Comparison of ENCODE assay signal across 1 mouse cellular context in genomic region chr3:113574138-113574537, GRCm38 (mm10).
TF ChIP-seq lines count a peak whose summit lies in the region.

No protein-coding gene starts in this region.

TF ChIP-seq in CH12.LX, 34 proteins besides CTCF, POLR2A, EP300 and RAD21:
- no peak for TF ChIP-seq ZNF384 (IDR thresholded peaks at IDR 0.05; ENCODE audit: low read depth, low read length)
- TF ChIP-seq SMC3 (IDR thresholded peaks at IDR 0.05; ENCODE audit: low read depth, low read length): no peak
- TF ChIP-seq ZKSCAN1 (IDR thresholded peaks at IDR 0.05; ENCODE audit: borderline replicate concordance, low read depth, low read length): no peak
- TF ChIP-seq MEF2A (IDR thresholded peaks at IDR 0.05; ENCODE audit: borderline replicate concordance, low read depth, low read length): no peak
- TF ChIP-seq MAZ (IDR thresholded peaks at IDR 0.05; ENCODE audit: low read depth, low read length): no peak
- TF ChIP-seq JUN (IDR thresholded peaks at IDR 0.05; ENCODE audit: insufficient read depth, low read depth, low read length): no peak
- no peak for TF ChIP-seq POLR2AphosphoS2 (IDR thresholded peaks at IDR 0.05; ENCODE audit: low read depth, low read length)
- TF ChIP-seq ZMIZ1 (IDR thresholded peaks at IDR 0.05; ENCODE audit: low read depth, low read length): no peak
- no peak for TF ChIP-seq ZC3H11A (IDR thresholded peaks at IDR 0.05; ENCODE audit: low read depth, low read length)
- no peak for TF ChIP-seq TBP (conservative IDR thresholded peaks at IDR 0.05; ENCODE audit: low read depth, low read length)
- TF ChIP-seq ELF1 (IDR thresholded peaks at IDR 0.05; ENCODE audit: low read depth, low read length): no peak
- no peak for TF ChIP-seq UBTF (IDR thresholded peaks at IDR 0.05; ENCODE audit: low read depth, low read length)
- no peak for TF ChIP-seq BHLHE40 (IDR thresholded peaks at IDR 0.05; ENCODE audit: low read depth, low read length)
- no peak for TF ChIP-seq TCF12 (IDR thresholded peaks at IDR 0.05; ENCODE audit: low read depth, low read length)
- TF ChIP-seq IRF4 (IDR thresholded peaks at IDR 0.05; ENCODE audit: low read depth, low read length): no peak
- no peak for TF ChIP-seq HCFC1 (IDR thresholded peaks at IDR 0.05; ENCODE audit: low read depth, low read length)
- no peak for TF ChIP-seq NRF1 (IDR thresholded peaks at IDR 0.05; ENCODE audit: low read depth, low read length)
